Mouse (Mus musculus): ENCODE results near the gene Atp8a1. TPM values are rescaled to one million over a fixed set of nuclear protein-coding genes. Genes with fewer than 3 reads are reported as not detected.

The Atp8a1 gene
- polyA plus RNA-seq, 1 experiment: 0.68 TPM

GRCm38 (mm10) chr5:67640596-67641312, 206.5 kb downstream of the Atp8a1 start:
- Histone ChIP-seq H3K27me3 (ENCODE audit: control insufficient read depth) (no peaks in the 10 kb centered on the region), H3K4me1 (ENCODE audit: control insufficient read depth) (no peaks in the 10 kb centered on the region), H3K9me3 (ENCODE audit: control insufficient read depth, low read length) (no peaks in the 10 kb centered on the region), H3K36me3 (ENCODE audit: control insufficient read depth) (peaks cover 92% of the 10 kb centered on the region), H3K4me3 (replicated peaks) (no peak overlapping the region)
- TF ChIP-seq TAL1 (IDR thresholded peaks at IDR 0.05; ENCODE audit: low read length): no peak
- no peak for TF ChIP-seq GATA1 (IDR thresholded peaks at IDR 0.05; ENCODE audit: low read length)

GRCm38 (mm10) chr5:67634339-67634738, 212.9 kb downstream of the Atp8a1 start:
- Histone ChIP-seq H3K9me3 (ENCODE audit: control insufficient read depth, low read length) (no peaks in the 10 kb centered on the region), H3K4me3 (replicated peaks) (no peak overlapping the region), H3K27me3 (ENCODE audit: control insufficient read depth) (no peaks in the 10 kb centered on the region), H3K4me1 (ENCODE audit: control insufficient read depth) (no peaks in the 10 kb centered on the region), H3K36me3 (ENCODE audit: control insufficient read depth) (peaks cover 73% of the 10 kb centered on the region)
- TF ChIP-seq TAL1 (IDR thresholded peaks at IDR 0.05; ENCODE audit: low read length) (no peak), GATA1 (IDR thresholded peaks at IDR 0.05; ENCODE audit: low read length) (no peak)

DNA sequence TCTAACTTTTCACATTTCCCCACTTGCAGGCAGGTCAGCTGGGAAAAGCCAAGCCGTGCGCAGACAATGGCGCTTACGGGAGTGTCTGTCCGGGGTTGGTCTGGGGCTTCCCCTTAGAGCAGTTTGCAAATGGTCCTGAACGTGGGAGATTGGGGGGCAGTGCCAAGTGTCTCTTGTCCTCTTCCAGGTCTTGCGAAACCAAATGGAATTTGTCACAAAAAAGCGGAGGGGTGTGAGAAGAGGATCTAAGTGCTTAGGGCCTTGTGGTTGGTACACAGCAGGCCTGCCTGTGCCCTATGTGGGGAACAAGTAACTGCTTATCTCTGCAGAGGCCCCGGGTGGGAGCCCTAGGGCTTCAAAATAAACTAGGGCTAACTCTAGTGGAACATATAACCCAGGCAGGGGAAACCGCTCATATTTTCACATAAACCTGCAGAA, 213.4 kb downstream of the Atp8a1 start:
- Histone ChIP-seq H3K27me3 (ENCODE audit: control insufficient read depth) (no peaks in the 10 kb centered on the region), H3K9me3 (ENCODE audit: control insufficient read depth, low read length) (no peaks in the 10 kb centered on the region), H3K36me3 (ENCODE audit: control insufficient read depth) (peaks cover 73% of the 10 kb centered on the region), H3K4me3 (replicated peaks) (no peak overlapping the region), H3K4me1 (ENCODE audit: control insufficient read depth) (no peaks in the 10 kb centered on the region)
- no peak for TF ChIP-seq GATA1 (IDR thresholded peaks at IDR 0.05; ENCODE audit: low read length)
- TF ChIP-seq TAL1 (IDR thresholded peaks at IDR 0.05; ENCODE audit: low read length): no peak

GRCm38 (mm10) chr5:67633138-67633782, 214.0 kb downstream of the Atp8a1 start:
- H3K36me3 ChIP-seq (ENCODE audit: control insufficient read depth): peaks cover 72% of the 10 kb centered on the region
- H3K27me3 ChIP-seq (ENCODE audit: control insufficient read depth): no peaks in the 10 kb centered on the region
- H3K4me1 ChIP-seq (ENCODE audit: control insufficient read depth): no peaks in the 10 kb centered on the region
- H3K9me3 ChIP-seq (ENCODE audit: control insufficient read depth, low read length): no peaks in the 10 kb centered on the region
- no peak overlapping the region for H3K4me3 ChIP-seq (replicated peaks)
- TF ChIP-seq TAL1 (IDR thresholded peaks at IDR 0.05; ENCODE audit: low read length): no peak
- no peak for TF ChIP-seq GATA1 (IDR thresholded peaks at IDR 0.05; ENCODE audit: low read length)

- Histone ChIP-seq H3K27me3 (ENCODE audit: control insufficient read depth) (no peaks in the 10 kb centered on the region), H3K4me3 (replicated peaks) (no peak overlapping the region), H3K4me1 (ENCODE audit: control insufficient read depth) (no peaks in the 10 kb centered on the region), H3K36me3 (ENCODE audit: control insufficient read depth) (peaks cover 71% of the 10 kb centered on the region), H3K9me3 (ENCODE audit: control insufficient read depth, low read length) (no peaks in the 10 kb centered on the region)
- TF ChIP-seq GATA1 (IDR thresholded peaks at IDR 0.05; ENCODE audit: low read length) (no peak), TAL1 (IDR thresholded peaks at IDR 0.05; ENCODE audit: low read length) (no peak)
Measured at GRCm38 (mm10) chr5:67631261-67631660, 216.0 kb downstream of the Atp8a1 start.

GRCm38 (mm10) chr5:67629861-67630260, 217.4 kb downstream of the Atp8a1 start:
- TF ChIP-seq GATA1 (IDR thresholded peaks at IDR 0.05; ENCODE audit: low read length): no peak
- no peak for TF ChIP-seq TAL1 (IDR thresholded peaks at IDR 0.05; ENCODE audit: low read length)
- H3K27me3 ChIP-seq (ENCODE audit: control insufficient read depth): no peaks in the 10 kb centered on the region
- no peak overlapping the region for H3K4me3 ChIP-seq (replicated peaks)
- no peaks in the 10 kb centered on the region for H3K4me1 ChIP-seq (ENCODE audit: control insufficient read depth)
- H3K9me3 ChIP-seq (ENCODE audit: control insufficient read depth, low read length): no peaks in the 10 kb centered on the region
- peaks cover 80% of the 10 kb centered on the region for H3K36me3 ChIP-seq (ENCODE audit: control insufficient read depth)

- H3K36me3 ChIP-seq (ENCODE audit: control insufficient read depth): peaks cover 81% of the 10 kb centered on the region
- H3K4me3 ChIP-seq (replicated peaks): no peak overlapping the region
- no peaks in the 10 kb centered on the region for H3K27me3 ChIP-seq (ENCODE audit: control insufficient read depth)
- H3K9me3 ChIP-seq (ENCODE audit: control insufficient read depth, low read length): no peaks in the 10 kb centered on the region
- TF ChIP-seq GATA1 (IDR thresholded peaks at IDR 0.05; ENCODE audit: low read length) (no peak), TAL1 (IDR thresholded peaks at IDR 0.05; ENCODE audit: low read length) (no peak)
- no peaks in the 10 kb centered on the region for H3K4me1 ChIP-seq (ENCODE audit: control insufficient read depth)
Measured at GRCm38 (mm10) chr5:67629440-67629839, 217.8 kb downstream of the Atp8a1 start.

DNA sequence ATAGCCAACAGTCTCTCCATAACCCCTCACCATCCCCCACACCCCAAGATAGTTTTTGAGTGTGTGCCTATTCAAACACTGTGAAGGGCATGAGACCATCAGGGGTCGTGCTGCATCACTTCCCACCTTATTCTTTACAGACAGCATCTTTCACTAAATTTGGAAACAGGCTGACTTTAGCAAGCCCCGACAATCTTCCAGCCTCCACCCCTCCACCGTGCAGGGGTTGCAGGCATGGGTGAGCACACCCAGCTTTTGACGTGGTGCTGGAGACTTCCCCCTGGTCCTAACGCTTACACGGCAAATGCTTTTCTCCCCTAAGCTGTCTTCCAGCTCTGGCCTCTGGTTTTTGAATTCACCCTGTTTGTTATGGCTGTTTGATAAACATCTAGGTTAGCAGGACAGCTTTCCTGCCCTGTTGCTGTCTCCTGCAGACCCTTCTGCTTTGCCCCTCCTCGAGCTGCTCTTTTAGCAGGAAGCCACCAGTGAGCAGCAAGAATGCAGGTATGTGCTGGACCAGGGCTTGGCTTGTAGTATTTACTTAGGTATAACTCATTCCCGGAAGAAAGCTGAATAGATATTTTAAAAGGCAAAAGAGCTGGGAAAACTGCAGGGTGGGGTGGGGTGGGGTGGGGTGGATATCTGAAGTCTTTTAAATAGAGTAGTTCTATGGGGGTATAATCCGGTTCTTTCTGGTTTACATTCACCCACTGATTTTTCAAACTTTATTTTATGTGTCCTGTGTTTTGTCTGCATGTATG, 218.9 kb downstream of the Atp8a1 start:
- TF ChIP-seq GATA1 (IDR thresholded peaks at IDR 0.05; ENCODE audit: low read length) (no peak), TAL1 (IDR thresholded peaks at IDR 0.05; ENCODE audit: low read length) (no peak)
- Histone ChIP-seq H3K36me3 (ENCODE audit: control insufficient read depth) (peaks cover 81% of the 10 kb centered on the region), H3K9me3 (ENCODE audit: control insufficient read depth, low read length) (no peaks in the 10 kb centered on the region), H3K4me3 (replicated peaks) (no peak overlapping the region), H3K4me1 (ENCODE audit: control insufficient read depth) (no peaks in the 10 kb centered on the region), H3K27me3 (ENCODE audit: control insufficient read depth) (no peaks in the 10 kb centered on the region)

DNA sequence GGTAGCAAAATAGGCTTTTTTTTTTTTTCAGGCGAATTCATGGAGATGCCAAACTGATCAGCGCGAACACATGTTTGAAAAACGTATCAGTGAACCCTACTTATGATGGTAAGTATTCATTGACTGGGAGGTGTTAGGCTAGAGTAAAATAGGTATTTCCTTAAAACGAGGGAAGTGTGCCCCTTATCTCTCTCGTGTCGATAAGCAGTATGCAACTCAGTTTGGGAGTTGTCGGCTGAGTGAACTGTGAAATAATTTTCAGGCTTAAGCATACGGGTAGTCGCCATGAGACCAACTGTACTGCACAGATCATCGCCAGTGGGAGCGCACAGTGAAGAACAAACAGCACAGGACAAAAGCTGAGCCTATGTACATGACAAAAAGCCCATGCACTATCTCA, 226.0 kb downstream of the Atp8a1 start:
- Histone ChIP-seq H3K36me3 (ENCODE audit: control insufficient read depth) (peaks cover 75% of the 10 kb centered on the region), H3K4me3 (replicated peaks) (no peak overlapping the region), H3K27me3 (ENCODE audit: control insufficient read depth) (no peaks in the 10 kb centered on the region), H3K4me1 (ENCODE audit: control insufficient read depth) (no peaks in the 10 kb centered on the region), H3K9me3 (ENCODE audit: control insufficient read depth, low read length) (no peaks in the 10 kb centered on the region)
- TF ChIP-seq TAL1 (IDR thresholded peaks at IDR 0.05; ENCODE audit: low read length) (no peak), GATA1 (IDR thresholded peaks at IDR 0.05; ENCODE audit: low read length) (no peak)

All from erythroblast, embryonic 14.5 days (primary cell).